Comparison of ENCODE assay signal across 8 mouse cellular contexts in the genomic region with DNA sequence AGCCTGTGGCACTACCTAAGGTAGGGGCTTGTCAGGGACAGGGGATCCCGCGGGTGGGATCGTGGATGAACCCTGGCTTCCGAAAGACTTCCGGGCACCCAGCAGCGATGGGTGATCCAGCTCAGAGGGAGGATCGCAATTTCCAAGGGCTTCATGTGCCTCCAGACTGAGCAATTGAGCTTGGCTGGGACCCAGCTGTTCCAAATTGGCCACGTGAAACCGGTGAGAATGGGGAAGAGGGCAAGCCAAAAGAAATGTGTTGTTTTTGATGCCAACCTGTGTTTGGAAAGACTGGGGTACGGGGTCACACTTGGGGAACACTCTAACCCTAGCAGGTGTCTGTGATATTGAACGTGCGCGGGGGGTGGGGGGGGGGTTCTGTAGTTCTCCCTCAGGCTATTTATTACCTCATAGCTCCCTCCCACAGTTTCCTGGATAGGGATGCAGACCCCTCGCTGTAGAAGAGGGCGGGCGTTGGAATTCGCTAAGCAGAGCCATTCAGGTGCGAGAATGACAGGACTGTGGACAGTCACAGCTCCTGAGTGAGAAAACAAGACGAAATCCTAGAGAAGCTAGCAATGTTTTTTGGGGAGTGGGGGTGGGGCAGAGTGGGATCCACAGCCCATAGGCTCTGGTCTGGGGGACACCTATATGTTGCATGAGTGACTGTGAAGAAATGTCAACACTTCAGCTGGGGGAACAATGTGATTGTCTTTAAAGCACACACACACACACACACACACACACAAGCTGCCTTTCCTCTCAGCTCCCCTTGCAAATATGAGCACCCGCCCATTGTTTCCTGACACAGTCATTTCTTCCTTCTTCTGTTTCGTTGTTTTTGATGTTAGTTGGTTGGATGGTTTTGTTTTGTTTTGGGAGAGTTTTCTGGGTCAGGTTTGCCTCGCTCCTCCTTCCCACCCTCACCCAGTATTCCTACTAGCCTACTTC. TPM values are rescaled to one million over a fixed set of nuclear protein-coding genes. Genes with fewer than 3 reads are reported as not detected.
DNase-seq lines count a peak whose midpoint lies in the region; ATAC-seq lines count a peak whose summit lies in the region.

No protein-coding gene starts in this region.

- peaks cover 24 to 44% of the 10 kb centered on the region in 2 experiments for H3K4me1 ChIP-seq in heart, embryonic 14.5 days (ENCODE audit: control insufficient read depth in 2 of 2, insufficient read depth in 2 of 2, low read length in 2 of 2)
- H3K4me1 ChIP-seq in liver, embryonic 12.5 days = peaks cover 52% of the 10 kb centered on the region

- peak overlapping the region; percentile 72 to 74 for H3K27ac ChIP-seq in heart, embryonic 14.5 days (replicated peaks in 1 of 2; ENCODE audit: control insufficient read depth in 1 of 2, insufficient read depth in 1 of 2, low read depth in 2 of 2, low read length in 2 of 2)
- no peak overlapping the region for H3K27ac ChIP-seq in liver, embryonic 12.5 days

- H3K9me3 ChIP-seq in heart, embryonic 14.5 days (ENCODE audit: control insufficient read depth, low read length) = no peaks in the 10 kb centered on the region
- H3K9me3 ChIP-seq in liver, embryonic 12.5 days (replicated peaks) = no peaks in the 10 kb centered on the region

- no peaks in the 10 kb centered on the region for H3K27me3 ChIP-seq in heart, embryonic 14.5 days (ENCODE audit: control insufficient read depth, insufficient read depth, low read length)
- peaks cover 62% of the 10 kb centered on the region for H3K27me3 ChIP-seq in liver, embryonic 12.5 days (replicated peaks)

- peak overlapping the region; percentile 84 for H3K4me2 ChIP-seq in heart, embryonic 14.5 days (ENCODE audit: low read length)
- H3K4me2 ChIP-seq in liver, embryonic 12.5 days = peak overlapping the region; percentile 83

- peak; percentile 60 to 62 for DNase-seq in cerebellum, postnatal 10 days
- no peak for DNase-seq in cerebellum, adult 18-20 months
- peak; percentile 53 for DNase-seq in right cerebral cortex, postnatal 4 days
- no peak for DNase-seq in right cerebral cortex, adult 18-20 months
- peak; percentile 64 for DNase-seq in retina, postnatal 1 day
- DNase-seq in MN1 (ENCODE audit: low spot score) = no peak

- H3K4me3 ChIP-seq in heart, embryonic 14.5 days (ENCODE audit: control insufficient read depth in 1 of 2, insufficient read depth in 1 of 2, low read depth in 1 of 2, low read length in 2 of 2) = peak overlapping the region; percentile 67 to 90
- H3K4me3 ChIP-seq in liver, embryonic 12.5 days = peak overlapping the region; percentile 55

- 12% methylated on average over 22 of the region's 22 CpGs for WGBS in heart, embryonic 14.5 days
- WGBS in liver, embryonic 12.5 days (ENCODE audit: insufficient replicate concordance) = 11% methylated on average over 22 of the region's 22 CpGs

- H3K36me3 ChIP-seq in heart, embryonic 14.5 days (ENCODE audit: control insufficient read depth, insufficient read depth, low read length) = no peaks in the 10 kb centered on the region
- no peaks in the 10 kb centered on the region for H3K36me3 ChIP-seq in liver, embryonic 12.5 days

- peak overlapping the region; percentile 76 for H3K9ac ChIP-seq in heart, embryonic 14.5 days (ENCODE audit: low read length)
- 0 out of 2 replicates have a peak overlapping the region, but pooled peaks have one; percentile 29 for H3K9ac ChIP-seq in liver, embryonic 12.5 days

- no peak for ATAC-seq in heart, embryonic 14.5 days (ENCODE audit: insufficient number of reproducible peaks, insufficient read depth, low FRiP score, low read depth)
- ATAC-seq in liver, embryonic 12.5 days = no peak

RNA-seq across cellular contexts. Expression of gene Ripor2, which starts 57.5 kb away (rescaled TPM):
- 13.1 and 16.5 TPM in 2 replicates for polyA plus RNA-seq in heart, embryonic 14.5 days (2014; fragmentation: Nextera tagmentation; extraction: Ambion mirVana)
- 6.6 and 8.3 TPM in 2 replicates for polyA plus RNA-seq in liver, embryonic 12.5 days (2016; fragmentation: Nextera tagmentation; extraction: Ambion mirVana)

Comparison
In these comparisons a context has a peak if more than half of its experiments do, and no peak if none do; other contexts are left out.
1. DNase-seq: peak in cerebellum, postnatal 10 days (2 of 2), right cerebral cortex, postnatal 4 days (single experiment) and retina, postnatal 1 day (single experiment); none in cerebellum, adult 18-20 months (0 of 2), right cerebral cortex, adult 18-20 months (single experiment) and MN1 (single experiment).